Mouse (Mus musculus): ENCODE measurements around the gene Pkhd1.
"Not testable (repeated sequence)": the region's sequence is repeated elsewhere in the genome, so short reads cannot be mapped to it uniquely, and the experiment has no call there.

Pkhd1 gene

DNA sequence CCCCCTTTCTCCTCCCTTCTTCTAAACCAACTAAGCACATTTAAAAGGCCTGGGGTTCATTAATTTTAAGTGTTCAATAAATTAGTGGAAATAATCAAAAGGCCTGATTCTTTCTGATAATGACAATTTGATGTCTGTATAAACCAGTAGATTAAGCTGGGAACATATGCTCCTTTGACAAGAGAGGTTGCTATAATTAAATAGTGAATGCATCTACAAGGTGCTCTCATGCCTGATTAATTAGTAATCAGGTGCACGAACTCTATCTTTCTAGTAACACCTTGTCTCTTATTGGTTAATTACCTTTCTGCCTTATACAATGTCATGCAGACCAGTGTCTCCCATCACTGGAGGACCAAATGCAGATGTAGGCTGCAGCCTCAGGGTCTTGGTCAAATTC, 329.2 kb downstream of the Pkhd1 start:
- DNase-seq (ENCODE audit: low spot score) = no peak

DNA sequence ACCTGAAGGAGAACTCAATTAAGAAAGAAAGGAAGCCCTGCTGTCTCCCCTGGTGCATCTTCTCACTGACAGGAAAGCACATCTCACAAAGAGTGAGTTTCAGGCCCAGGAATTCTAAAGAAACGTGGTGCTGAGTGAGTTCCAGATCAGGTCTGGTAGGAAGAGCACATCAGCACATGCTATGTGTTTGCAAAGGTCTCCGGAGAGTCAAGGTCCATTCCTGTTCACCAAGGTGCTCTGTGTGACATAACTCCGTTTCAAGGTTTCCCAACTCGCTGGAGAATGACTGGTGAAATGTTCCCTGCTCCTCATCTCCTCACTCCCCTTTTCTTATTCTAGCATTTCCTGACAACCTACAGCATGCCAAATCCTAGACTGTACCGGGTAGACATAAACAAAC, 357.5 kb downstream of the Pkhd1 start:
- DNase-seq (ENCODE audit: low spot score) = no peak

DNA sequence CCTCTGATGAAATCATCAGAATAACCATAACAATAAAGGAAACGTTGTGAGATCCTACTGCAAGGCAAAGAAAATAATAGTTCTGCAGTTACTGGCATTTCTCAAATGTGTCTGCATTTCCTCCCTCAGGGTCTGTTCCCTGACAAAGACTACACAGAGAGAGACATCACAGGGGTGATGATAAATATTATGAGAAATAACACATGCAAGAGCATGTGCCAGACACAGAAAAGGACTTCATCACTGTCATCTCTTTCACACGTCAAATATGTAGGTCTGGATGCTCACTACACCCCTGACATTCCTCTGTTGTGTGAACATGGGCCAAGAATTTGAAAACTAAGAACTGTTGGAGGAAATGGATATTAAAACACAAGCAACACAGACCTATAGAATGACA, 369.7 kb downstream of the Pkhd1 start:
- DNase-seq (ENCODE audit: low spot score) = no peak

DNA sequence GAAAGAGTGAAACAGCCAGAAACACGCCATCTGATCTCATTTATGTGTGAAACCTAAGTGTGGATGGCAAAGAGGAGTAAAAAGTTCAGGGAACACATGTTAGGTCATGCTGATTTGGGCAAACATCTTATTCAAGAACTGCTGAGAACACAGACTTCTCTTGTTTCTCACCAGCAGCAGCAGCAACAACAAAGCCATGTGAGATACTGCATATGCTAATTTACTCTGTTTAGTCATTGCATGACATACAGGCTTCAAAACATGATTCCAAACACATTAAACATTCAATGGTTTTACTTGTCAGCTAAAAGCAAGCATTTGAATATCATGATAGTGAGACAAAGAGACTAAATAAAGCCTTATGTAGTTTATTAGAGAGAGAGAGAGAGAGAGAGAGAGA, 401.2 kb downstream of the Pkhd1 start:
- no peak for DNase-seq (ENCODE audit: low spot score)

DNA sequence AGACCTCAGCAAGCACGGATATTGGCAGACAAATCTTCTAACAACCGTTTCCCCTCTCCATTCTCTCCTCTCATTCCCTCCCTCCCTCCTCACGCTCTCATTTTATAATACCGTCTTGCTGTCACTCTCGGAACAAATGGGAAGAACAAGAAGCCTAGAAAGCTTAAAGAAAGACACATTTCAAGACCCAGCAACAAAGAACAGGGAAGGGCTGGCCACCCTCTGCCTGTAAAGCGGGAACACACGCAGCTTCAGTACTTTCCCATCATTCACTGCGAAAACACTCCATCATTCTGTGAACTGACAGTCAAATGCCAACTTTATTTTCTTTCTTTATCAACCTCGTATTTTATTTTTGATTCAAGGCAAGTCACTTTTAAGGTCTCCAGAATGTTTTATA, 427.4 kb downstream of the Pkhd1 start:
- no peak for DNase-seq (ENCODE audit: low spot score)

DNA sequence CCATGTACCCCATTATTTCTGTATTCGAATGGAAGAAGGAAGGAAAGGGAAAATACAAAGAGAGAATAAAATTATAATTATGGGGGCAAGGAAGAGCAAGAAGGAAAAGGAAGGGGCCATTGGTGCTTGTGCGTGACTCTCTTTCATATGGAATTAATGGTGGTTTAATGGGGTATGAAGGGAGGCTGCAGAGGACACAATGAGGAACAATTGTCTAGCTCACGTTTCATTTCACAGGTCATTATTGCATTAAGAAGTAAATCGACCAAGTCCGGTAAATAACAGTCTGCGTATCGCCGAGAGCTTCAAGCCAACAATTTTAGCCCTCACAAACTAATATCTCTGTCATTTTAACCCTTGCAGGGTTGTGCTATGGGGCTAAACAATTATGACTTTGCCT, 437.7 kb downstream of the Pkhd1 start:
- DNase-seq (ENCODE audit: low spot score) = no peak

DNA sequence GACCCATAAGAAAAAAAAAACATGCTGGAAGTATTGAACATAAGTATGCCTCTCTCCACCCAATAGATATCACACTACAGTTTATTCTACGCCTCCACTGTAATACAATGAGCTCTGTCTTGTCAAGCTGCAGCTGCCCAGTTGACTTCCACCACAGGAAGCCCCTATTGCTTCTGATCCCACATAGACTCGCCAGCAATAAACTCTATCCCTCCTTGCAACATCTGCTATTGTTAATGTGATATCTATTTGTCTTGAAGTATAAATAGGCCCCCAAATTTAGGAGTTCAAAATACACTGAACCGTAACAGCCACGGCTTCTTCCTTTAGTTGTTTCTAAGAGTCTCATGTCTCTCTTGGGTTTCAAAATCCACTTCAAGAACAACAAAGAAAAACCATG, 446.7 kb downstream of the Pkhd1 start:
- DNase-seq (ENCODE audit: low spot score) = no peak

DNA sequence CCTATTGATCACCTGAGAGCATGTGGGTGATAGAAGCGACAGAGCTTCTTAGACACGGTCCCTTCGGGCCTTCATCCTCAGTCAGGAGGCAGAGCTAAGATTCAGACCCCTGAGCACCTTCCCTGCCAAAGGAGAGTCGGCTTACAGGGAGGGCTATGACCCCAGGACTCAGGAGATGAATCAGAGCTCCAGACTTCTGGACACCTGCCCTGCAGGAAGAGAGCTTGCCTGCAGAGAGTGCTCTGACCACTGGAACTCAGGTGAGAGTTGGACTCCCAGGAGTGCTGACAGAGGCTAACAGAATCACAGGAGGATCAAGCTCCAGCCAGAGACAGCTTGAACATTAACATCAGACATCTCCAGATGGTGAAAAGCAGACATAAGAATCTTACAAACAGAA, 467.2 kb downstream of the Pkhd1 start:
- not testable (repeated sequence) for DNase-seq (ENCODE audit: low spot score)

DNA sequence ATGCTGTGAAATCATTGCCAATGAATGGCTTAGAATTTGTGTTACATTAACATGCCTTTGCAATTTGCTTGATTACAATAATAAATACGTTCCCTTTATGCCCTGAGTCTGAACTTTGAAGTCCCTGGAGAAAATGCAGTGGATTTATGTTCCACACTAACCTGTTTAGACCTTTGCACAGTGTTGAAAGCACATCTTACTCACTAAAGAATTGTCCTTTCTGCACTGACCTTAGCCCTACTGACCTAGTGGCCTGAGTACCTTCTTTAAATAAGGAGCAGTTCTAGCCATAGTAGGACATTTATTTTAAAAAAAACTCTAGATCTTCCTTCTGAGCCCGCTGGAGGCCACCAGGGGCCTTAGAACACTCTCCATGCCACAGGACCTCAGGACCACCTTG, 467.8 kb downstream of the Pkhd1 start:
- no peak for DNase-seq (ENCODE audit: low spot score)

DNA sequence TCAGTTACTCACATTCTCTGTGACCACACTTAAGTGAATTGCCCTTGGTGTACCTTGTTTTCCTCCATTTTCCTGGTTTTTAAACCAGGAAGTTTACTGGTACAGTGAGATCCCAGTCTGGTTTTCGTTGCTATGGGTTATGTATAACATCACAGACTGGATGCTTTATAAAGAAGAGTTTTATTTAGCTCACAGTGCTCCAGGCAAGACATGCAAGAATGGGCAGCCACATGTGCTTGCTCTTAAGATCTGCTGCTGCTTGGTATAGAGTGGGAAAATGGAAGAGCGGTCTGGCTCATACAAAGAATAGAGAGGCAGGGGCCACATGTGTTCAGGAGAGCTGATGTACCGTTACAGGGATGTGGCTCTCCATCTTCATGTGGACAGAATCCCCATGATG, 481.7 kb downstream of the Pkhd1 start:
- DNase-seq (ENCODE audit: low spot score) = no peak

DNA sequence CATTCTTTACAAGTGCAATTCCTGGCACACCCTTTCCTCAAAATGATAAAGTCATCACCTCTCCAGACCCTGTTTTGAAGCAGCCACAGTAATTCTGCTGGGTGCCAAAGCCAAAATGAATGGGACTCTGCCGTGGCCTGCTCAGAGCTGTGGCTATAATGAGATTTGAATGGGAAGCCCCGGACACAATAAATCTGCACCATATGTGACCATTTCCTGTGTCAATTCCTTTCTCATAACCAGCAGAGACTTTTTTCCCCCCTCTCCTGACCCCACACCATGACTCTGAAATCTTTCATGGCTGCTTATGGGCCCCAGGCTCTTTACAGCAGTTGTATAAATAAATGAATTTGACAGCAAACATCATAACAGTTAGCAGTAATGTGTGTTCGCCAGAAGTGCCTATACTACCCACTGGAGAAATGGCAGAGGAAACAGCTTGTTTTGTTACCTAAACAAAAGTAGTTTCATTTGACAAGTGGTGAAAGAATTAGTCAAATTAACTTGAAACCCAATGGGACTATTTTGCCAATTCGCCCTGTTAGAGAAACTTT, 482.7 kb downstream of the Pkhd1 start:
- DNase-seq (ENCODE audit: low spot score) = no peak

DNA sequence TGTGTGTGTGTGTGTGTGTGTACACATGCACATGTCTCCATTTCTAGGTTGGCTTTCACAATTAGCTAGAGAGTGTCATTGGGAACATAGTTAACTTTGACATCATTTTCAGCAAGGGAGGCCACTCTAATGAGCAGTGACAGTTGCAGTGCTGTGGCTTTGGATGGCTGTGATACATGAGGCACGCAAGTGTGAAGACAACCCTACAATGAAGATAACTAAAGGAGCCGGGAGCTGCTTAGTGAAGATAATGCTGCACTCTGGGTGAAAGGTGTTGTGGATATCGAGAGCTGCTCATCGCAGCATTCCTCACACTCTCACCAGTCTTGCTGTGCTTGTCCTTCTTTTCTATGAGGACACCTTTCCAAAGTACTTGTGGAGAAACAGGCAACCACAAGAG, 484.2 kb downstream of the Pkhd1 start:
- no peak for DNase-seq (ENCODE audit: low spot score)

DNA sequence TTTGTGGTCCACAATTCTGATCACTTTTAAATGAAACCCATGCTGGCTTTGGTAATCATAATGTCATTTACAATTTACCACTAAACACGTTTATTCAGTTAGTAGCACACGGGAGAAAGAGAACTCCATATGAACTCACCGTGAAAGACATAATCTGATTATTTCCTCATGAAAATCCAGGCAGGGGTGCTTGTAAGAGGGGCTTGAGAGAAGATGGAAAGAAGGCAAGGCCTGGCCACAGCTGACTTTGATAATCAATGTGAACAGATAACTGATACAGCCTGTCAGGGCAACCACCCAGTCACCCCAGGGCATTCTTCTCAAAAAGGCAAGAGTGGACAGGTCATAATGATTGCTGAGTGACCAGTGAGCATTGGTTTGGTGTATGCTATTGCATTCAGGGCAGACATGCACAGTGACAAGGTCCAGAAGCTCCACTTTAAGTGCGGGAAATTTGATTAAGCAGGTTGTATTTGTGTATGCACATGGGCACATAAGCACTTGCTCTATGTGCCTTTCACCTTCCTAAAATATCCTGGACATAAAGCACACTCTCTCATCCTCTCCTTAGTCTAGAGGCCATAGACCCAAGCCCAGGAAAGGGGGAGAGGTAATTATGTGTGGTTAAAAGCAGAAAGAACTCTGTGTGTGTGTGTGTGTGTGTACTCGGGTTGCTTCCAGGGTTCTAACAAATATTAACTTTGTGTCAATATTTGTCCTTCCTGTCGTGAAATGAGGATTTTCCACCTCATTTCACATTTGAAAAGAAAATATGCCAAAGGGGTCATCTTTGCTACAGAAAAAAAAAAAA, 485.9 kb downstream of the Pkhd1 start:
- no peak for DNase-seq (ENCODE audit: low spot score)

DNA sequence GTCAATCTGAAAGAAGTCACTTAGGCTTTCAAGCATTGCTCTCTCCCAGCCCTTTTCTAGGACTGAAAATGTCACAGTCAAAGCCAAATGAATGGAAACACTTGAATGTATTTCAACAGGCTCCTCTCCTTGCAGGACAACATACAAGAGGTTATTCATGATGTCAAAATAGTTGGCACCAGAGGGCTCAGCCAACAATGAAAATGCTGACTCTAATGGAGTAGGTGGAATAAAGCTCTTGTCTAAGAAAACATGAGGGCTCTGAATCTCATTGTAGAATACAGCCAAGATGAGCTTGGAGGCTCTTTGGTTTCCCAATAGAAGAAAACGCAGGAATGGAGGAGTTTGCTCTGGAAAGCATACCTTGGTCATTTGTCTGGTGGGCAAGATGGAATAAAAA, 500.5 kb downstream of the Pkhd1 start:
- DNase-seq (ENCODE audit: low spot score) = no peak

DNA sequence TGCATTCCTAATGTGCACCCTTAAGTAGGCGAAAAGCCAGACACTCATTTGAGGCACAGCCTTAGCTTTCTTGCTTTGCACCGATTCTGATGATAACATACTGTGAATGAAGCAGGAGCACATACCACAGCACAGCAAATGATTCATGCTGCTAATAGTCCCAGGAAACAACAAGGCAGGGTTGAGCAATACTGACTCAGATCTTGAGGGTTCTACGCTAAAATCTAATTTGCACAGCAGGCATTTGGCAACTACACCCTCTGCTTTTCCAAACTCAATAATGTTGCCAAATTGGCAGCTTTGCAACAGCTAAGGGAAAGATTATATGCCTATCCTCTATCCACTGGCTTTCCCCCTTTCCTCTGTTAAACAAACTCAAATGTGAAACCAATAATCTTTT, 548.1 kb downstream of the Pkhd1 start:
- no peak for DNase-seq (ENCODE audit: low spot score)

DNA sequence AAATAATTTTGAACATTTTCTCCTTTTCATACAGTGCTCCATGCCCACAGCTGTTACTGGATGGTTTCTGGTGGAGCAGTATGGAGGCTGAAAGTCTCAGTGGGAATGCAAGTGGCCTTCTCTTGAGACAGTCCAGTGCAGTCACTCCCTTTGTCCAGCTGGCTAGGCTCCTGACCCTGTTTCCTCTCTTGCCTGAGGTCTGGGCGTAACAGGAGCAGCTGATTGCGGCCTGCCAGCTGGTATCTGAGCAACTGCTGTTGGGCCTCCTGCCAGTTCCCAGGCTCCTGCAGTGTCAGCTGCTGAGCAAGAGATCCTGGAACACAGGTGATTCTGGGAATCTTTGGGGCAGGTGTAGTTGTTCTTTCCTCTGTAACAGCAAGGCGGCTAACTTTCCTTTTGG, 559.6 kb downstream of the Pkhd1 start:
- DNase-seq (ENCODE audit: low spot score) = peak; percentile 49

DNA sequence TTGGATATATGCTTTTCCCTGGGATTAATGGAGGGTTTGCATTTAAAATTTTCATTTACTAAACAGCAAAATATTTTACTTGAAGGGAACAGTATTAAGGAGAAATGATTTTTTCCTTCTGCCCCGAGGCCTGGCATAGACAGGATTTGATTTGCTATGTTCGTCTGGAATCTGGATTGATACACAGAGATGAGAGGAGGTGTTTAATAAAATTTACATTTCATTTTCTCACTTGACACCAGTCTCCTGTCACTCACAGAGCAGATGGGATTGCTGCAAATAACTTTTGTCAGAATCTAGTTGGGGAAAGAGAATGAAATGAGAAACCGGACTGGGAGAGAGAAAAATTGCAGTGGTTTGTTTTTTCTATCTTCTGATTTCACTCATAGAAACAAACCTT, 578.5 kb downstream of the Pkhd1 start:
- DNase-seq (ENCODE audit: low spot score) = no peak

DNA sequence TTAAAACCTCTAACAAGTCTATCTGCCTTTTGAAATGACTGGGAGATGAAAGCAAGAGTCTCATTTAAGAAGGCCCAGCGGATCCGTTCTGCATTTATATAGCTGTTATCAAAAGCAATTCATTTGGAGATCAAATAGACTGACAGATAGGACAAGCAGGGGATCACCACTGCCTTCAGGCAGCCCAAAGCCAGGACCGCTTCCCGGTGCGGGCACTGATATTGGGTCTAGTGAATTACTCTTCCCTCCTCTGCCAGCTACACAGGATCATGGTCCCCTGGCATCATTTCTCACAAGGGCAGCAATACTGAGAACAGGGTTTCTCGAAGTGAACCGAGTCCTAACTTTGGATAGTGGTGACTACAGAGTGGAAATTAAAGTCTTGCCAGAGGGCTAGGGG, 582.6 kb downstream of the Pkhd1 start:
- no peak for DNase-seq (ENCODE audit: low spot score)

DNA sequence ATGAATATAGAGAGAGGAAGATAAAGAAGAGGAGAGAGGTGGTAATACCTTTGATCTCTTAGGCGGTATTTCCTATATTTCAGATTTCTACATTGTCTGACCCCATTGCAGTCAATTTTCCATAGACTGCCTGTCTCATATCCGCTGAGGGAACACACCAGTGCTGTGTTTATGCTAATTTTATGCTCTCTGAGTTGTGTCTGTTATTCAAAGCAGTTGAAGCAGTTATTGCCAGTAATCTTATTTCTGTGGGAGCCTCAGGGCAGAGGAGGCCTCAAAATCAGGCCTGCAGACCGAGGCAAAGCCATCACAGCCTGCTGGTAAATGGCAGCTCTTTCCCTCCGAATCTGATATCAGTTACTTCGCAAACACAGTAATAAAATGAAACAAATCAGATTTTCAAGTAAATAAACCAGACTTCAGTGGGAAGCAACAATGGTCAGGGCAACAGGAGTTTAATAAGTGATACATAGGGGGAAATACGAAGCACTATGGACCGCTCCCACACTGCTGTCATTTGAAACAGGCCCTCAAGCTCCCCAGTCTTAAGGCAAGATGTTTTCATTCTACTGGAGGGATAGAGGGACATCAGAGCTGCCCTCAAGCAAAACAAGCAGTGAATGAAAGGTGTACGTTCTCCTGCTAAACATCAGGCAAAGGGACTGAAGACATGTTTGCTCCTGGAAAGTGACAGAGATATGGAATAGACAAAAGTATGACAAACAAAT, 599.5 kb downstream of the Pkhd1 start:
- no peak for DNase-seq (ENCODE audit: low spot score)

DNA sequence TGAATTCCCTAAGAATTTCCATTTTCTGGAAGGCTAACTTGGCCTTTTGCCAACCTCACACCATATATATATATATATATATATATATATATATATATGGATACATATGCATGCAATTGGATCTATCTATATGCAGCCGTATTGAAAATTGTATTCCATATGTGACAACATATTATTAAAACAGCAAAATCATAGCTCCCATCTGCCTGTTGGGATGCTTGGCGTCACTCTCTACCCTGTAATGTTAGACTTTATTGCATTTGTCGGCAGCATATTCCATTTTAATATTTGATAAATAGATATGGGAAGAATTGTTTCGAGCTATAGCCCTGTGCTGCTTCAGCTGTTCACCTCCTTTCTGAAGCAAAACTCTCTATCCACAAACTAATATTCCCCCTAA, 600.2 kb downstream of the Pkhd1 start:
- DNase-seq (ENCODE audit: low spot score) = no peak
